Mouse (Mus musculus) MEL (cell line): ENCODE measurements around the gene Vangl1. TPM values are rescaled to one million over a fixed set of nuclear protein-coding genes. Genes with fewer than 3 reads are reported as not detected.

Source experiments
- DNase-seq: peaks from one replicate; pipeline ENCODE4 v3.0.0; 2011; ENCODE audit warnings: low read depth, low spot score
- H3K27ac ChIP-seq: 2 replicates; pipeline ENCODE4 v1.5.1; 2012; ENCODE audit warnings: low read depth, mild to moderate bottlenecking, control low read depth, low read length, moderate library complexity; ENCODE audit not compliant: control insufficient read depth
- H3K27me3 ChIP-seq, 2 experiments: fragments of 150-350 bp in 1 of 2; sonication (generic) in 1 of 2; 2 replicates each; pipeline ENCODE4 v1.6.1; 2012; ENCODE audit warnings: low read length in 2 of 2, mild to moderate bottlenecking in 2 of 2, improper control_type of control experiment in 1 of 2, moderate library complexity in 1 of 2; ENCODE audit not compliant: insufficient read depth in 2 of 2, control insufficient read depth in 1 of 2
- H3K36me3 ChIP-seq, 2 experiments: 2 replicates each; pipeline ENCODE4 v1.6.1; 2012 to 2014; ENCODE audit warnings: low read length in 2 of 2, improper control_type of control experiment in 1 of 2, inconsistent platforms in 1 of 2, mild to moderate bottlenecking in 1 of 2; ENCODE audit not compliant: insufficient read depth in 2 of 2, control insufficient read depth in 1 of 2
- H3K4me1 ChIP-seq, 2 experiments: fragments of 150-350 bp in 1 of 2; sonication (generic) in 1 of 2; 2 replicates each; pipeline ENCODE4 v1.6.1; 2012; ENCODE audit warnings: low read length in 2 of 2, improper control_type of control experiment in 1 of 2, mild to moderate bottlenecking in 1 of 2; ENCODE audit not compliant: insufficient read depth in 2 of 2, control insufficient read depth in 1 of 2
- H3K4me3 ChIP-seq, 2 experiments: fragments of 150-350 bp in 1 of 2; sonication (generic) in 1 of 2; 2 replicates each; pipeline ENCODE4 v1.5.1; 2012; ENCODE audit warnings: low read depth in 2 of 2, low read length in 2 of 2, mild to moderate bottlenecking in 2 of 2, moderate library complexity in 2 of 2, control low read depth in 1 of 2, improper control_type of control experiment in 1 of 2; ENCODE audit not compliant: control insufficient read depth in 1 of 2, insufficient read depth in 1 of 2
- H3K79me2 ChIP-seq: 2 replicates; pipeline ENCODE4 v1.6.1; 2012; ENCODE audit warnings: mild to moderate bottlenecking, low read length, moderate library complexity; ENCODE audit not compliant: control insufficient read depth, poor library complexity, insufficient read depth
- H3K9ac ChIP-seq: 2 replicates; pipeline ENCODE4 v1.6.1; 2012; ENCODE audit warnings: low read depth, mild to moderate bottlenecking, control low read depth, low read length, moderate library complexity; ENCODE audit not compliant: control insufficient read depth, poor library complexity, severe bottlenecking
- H3K9me3 ChIP-seq: fragments of 150-350 bp; sonication (generic); replicated peaks from 2 replicates; pipeline ENCODE4 v1.6.1; 2012; ENCODE audit warnings: mild to moderate bottlenecking, low read length, improper control_type of control experiment, moderate library complexity; ENCODE audit not compliant: insufficient read depth
- CHD2 ChIP-seq: IDR thresholded peaks from 2 replicates; pipeline ENCODE4 v1.6.1; 2011; ENCODE audit warnings: low read length, improper control_type of control experiment
- CTCF ChIP-seq, 3 experiments: IDR thresholded peaks in 2 of 3; conservative IDR thresholded peaks in 1 of 3; 2 replicates each; pipeline ENCODE4 v1.5.1; 2011 to 2012; ENCODE audit warnings: low read length in 3 of 3, low read depth in 2 of 3, mild to moderate bottlenecking in 2 of 3, improper control_type of control experiment in 1 of 3, inconsistent platforms in 1 of 3, mixed read lengths in 1 of 3, moderate library complexity in 1 of 3; ENCODE audit not compliant: control insufficient read depth in 1 of 3, insufficient read depth in 1 of 3, poor library complexity in 1 of 3, severe bottlenecking in 1 of 3
- E2F4 ChIP-seq: IDR thresholded peaks from 2 replicates; pipeline ENCODE4 v1.6.1; 2011; ENCODE audit warnings: low read depth, low read length, improper control_type of control experiment, borderline replicate concordance
- ELF1 ChIP-seq: IDR thresholded peaks from 2 replicates; pipeline ENCODE4 v1.6.1; 2014; ENCODE audit warnings: low read depth, mild to moderate bottlenecking, inconsistent platforms, low read length, improper control_type of control experiment, moderate library complexity
- EP300 ChIP-seq, 2 experiments: IDR thresholded peaks; 2 replicates each; pipeline ENCODE4 v1.6.1; 2011; ENCODE audit warnings: improper control_type of control experiment in 2 of 2, low read length in 2 of 2, low read depth in 1 of 2, mild to moderate bottlenecking in 1 of 2
- ETS1 ChIP-seq: IDR thresholded peaks from 2 replicates; pipeline ENCODE4 v1.6.1; 2012; ENCODE audit warnings: low read depth, mild to moderate bottlenecking, inconsistent platforms, low read length, improper control_type of control experiment, moderate library complexity
- JUND ChIP-seq: IDR thresholded peaks from 2 replicates; pipeline ENCODE4 v1.6.1; 2011; ENCODE audit warnings: low read depth, mild to moderate bottlenecking, improper control_type of control experiment, low read length
- MAZ ChIP-seq: IDR thresholded peaks from 2 replicates; pipeline ENCODE4 v1.6.1; 2012; ENCODE audit warnings: low read depth, mild to moderate bottlenecking, inconsistent platforms, low read length, improper control_type of control experiment
- MEF2A ChIP-seq: IDR thresholded peaks from 2 replicates; pipeline ENCODE4 v1.6.1; 2014; ENCODE audit warnings: low read depth, mild to moderate bottlenecking, inconsistent platforms, low read length, improper control_type of control experiment; ENCODE audit not compliant: poor library complexity, insufficient replicate concordance, severe bottlenecking; ENCODE audit errors: extremely low read depth
- MXI1 ChIP-seq: IDR thresholded peaks from 2 replicates; pipeline ENCODE4 v1.6.1; 2011; ENCODE audit warnings: mild to moderate bottlenecking, low read depth, low read length, improper control_type of control experiment
- MYC ChIP-seq: IDR thresholded peaks from 2 replicates; pipeline ENCODE4 v1.6.1; 2011; ENCODE audit warnings: low read depth, mild to moderate bottlenecking, low read length, improper control_type of control experiment, moderate library complexity
- NRF1 ChIP-seq: IDR thresholded peaks from 2 replicates; pipeline ENCODE4 v1.6.1; 2014; ENCODE audit warnings: low read depth, mild to moderate bottlenecking, inconsistent platforms, low read length, improper control_type of control experiment, moderate library complexity; ENCODE audit not compliant: poor library complexity, insufficient read depth, severe bottlenecking
- POLR2A ChIP-seq, 2 experiments: IDR thresholded peaks; 2 replicates each; pipeline ENCODE4 v1.6.1; 2011 to 2012; ENCODE audit warnings: low read length in 2 of 2, mild to moderate bottlenecking in 2 of 2, control low read depth in 1 of 2, improper control_type of control experiment in 1 of 2, low read depth in 1 of 2, moderate library complexity in 1 of 2; ENCODE audit not compliant: control insufficient read depth in 1 of 2, insufficient read depth in 1 of 2, poor library complexity in 1 of 2
- POLR2AphosphoS5 ChIP-seq: IDR thresholded peaks from 2 replicates; pipeline ENCODE4 v1.6.1; 2012; ENCODE audit warnings: low read depth, borderline replicate concordance, mild to moderate bottlenecking, inconsistent platforms, low read length, moderate library complexity, mixed read lengths
- RAD21 ChIP-seq: IDR thresholded peaks from 2 replicates; pipeline ENCODE4 v1.6.1; 2011; ENCODE audit warnings: mild to moderate bottlenecking, low read depth, low read length, improper control_type of control experiment
- SMC3 ChIP-seq: IDR thresholded peaks from 2 replicates; pipeline ENCODE4 v1.6.1; 2011; ENCODE audit warnings: low read depth, low read length, improper control_type of control experiment
- TAL1 ChIP-seq: IDR thresholded peaks from 2 replicates; pipeline ENCODE4 v1.6.1; 2012; ENCODE audit warnings: mild to moderate bottlenecking, inconsistent platforms, low read length, moderate library complexity, mixed read lengths
- TCF12 ChIP-seq: IDR thresholded peaks from 2 replicates; pipeline ENCODE4 v1.6.1; 2014; ENCODE audit warnings: low read depth, mild to moderate bottlenecking, inconsistent platforms, low read length, improper control_type of control experiment, moderate library complexity
- ZNF384 ChIP-seq: IDR thresholded peaks from 2 replicates; pipeline ENCODE4 v1.6.1; 2012; ENCODE audit warnings: low read depth, mild to moderate bottlenecking, inconsistent platforms, low read length, improper control_type of control experiment
- polyA plus RNA-seq, 2 experiments: library from polyadenylated mRNA; stranded (reverse) in 1 of 2; unstranded in 1 of 2; fragments of >175 nt in 1 of 2; fragments of >200 nt in 1 of 2; gene quantifications; 2 replicates each; pipeline versions ENCODE4 v1.2.1 to v1.2.4; 2012; ENCODE audit warnings: low replicate concordance in 2 of 2, low read depth in 1 of 2; ENCODE audit not compliant: insufficient read length in 2 of 2, insufficient read depth in 1 of 2, missing spikeins in 1 of 2
- total RNA-seq: library from RNA; depleted of rRNA; stranded (reverse); fragments of 300-350 nt; gene quantifications from 2 replicates; pipeline ENCODE4 v1.2.3, GENCODE M21; 2012

The Vangl1 gene
- total and polyA plus RNA-seq, 3 experiments, result 6.5 to 15.1 TPM; not detected in 1

DNA sequence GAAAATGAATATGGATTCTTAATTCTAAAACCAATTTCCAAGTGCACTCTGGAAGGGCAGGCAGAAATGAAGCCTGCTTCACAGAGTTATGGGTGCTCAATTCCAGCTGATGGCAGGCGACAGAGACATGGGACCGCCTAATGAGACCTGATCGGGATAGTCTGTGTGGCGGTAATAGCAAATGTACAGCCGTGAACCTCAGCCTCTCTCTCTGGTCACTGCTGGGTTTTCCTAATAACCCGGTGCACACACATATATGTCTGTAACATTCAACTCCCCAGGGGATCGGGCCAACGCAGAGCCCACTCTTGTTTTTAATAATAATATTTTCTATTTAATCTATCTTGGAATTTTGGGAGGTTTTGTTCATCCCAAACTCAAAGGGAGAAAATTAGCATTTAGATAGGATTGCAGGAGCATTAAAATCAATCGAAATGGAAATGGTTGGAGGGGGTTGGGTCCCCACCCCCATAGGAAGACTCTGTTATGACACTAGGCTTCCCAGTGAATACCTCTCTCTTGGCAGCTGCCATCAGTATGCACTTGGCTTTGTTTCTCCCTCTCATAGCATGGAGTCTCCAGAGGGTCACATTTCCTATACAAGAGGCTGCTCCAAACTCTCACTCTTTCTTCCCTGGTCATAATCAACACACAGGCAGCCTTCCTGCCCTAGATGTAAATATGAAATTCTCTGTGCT lies 72.7 kb downstream of the Vangl1 start:
- H3K9ac ChIP-seq, result no peak overlapping the region
- no peaks in the 10 kb centered on the region for H3K4me1 ChIP-seq
- H3K36me3 ChIP-seq, result no peaks in the 10 kb centered on the region
- no peak for TF ChIP-seq NRF1
- no peak for TF ChIP-seq TCF12
- no peak for TF ChIP-seq CTCF (IDR thresholded peaks at IDR 0.05 in 2 of 3, conservative IDR thresholded peaks at IDR 0.05 in 1 of 3; ENCODE audit: control insufficient read depth in 1 of 3, insufficient read depth in 1 of 3, low read depth in 2 of 3, low read length in 3 of 3, poor library complexity in 1 of 3, severe bottlenecking in 1 of 3)
- TF ChIP-seq EP300 (IDR thresholded peaks at IDR 0.05; ENCODE audit: low read depth in 1 of 2, low read length in 2 of 2), result no peak
- TF ChIP-seq E2F4, result no peak
- TF ChIP-seq POLR2A (IDR thresholded peaks at IDR 0.05; ENCODE audit: control insufficient read depth in 1 of 2, insufficient read depth in 1 of 2, low read depth in 1 of 2, low read length in 2 of 2, poor library complexity in 1 of 2), result no peak
- TF ChIP-seq MYC, result no peak
- no peak for TF ChIP-seq MXI1
- no peak for TF ChIP-seq SMC3
- TF ChIP-seq MAZ, result no peak
- TF ChIP-seq POLR2AphosphoS5, result no peak
- no peak for TF ChIP-seq TAL1
- H3K79me2 ChIP-seq, result no peaks in the 10 kb centered on the region
- no peak for DNase-seq
- H3K4me3 ChIP-seq, result no peak overlapping the region
- H3K9me3 ChIP-seq, result no peaks in the 10 kb centered on the region
- no peak overlapping the region for H3K27ac ChIP-seq
- H3K27me3 ChIP-seq, result no peaks in the 10 kb centered on the region

DNA sequence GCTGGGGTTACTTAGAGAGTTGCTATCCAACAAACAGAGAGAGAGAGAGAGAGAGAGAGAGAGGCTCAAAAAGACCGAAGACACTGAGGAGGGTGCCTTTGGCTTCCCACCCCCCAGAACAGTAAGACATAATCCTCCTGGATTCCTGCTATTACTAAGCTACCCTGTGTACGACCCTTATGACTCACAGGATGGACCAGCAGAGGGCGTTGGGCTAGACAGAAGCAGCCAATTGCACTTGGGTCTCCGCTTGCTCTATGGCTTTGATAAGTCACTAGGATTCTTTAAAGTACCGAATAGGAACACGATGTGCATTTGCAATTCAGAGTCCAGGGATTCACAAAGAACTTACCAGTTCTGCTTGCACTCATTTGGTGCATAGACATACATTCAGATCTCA lies 74.0 kb downstream of the Vangl1 start:
- no peaks in the 10 kb centered on the region for H3K9me3 ChIP-seq
- no peaks in the 10 kb centered on the region for H3K27me3 ChIP-seq
- H3K27ac ChIP-seq, result no peak overlapping the region
- no peaks in the 10 kb centered on the region for H3K36me3 ChIP-seq
- H3K9ac ChIP-seq, result no peak overlapping the region
- H3K4me1 ChIP-seq, result no peaks in the 10 kb centered on the region
- H3K4me3 ChIP-seq, result no peak overlapping the region
- no peaks in the 10 kb centered on the region for H3K79me2 ChIP-seq
- TF ChIP-seq ETS1 (no peak), ZNF384 (no peak), RAD21 (no peak), TCF12 (no peak), MEF2A (no peak), ELF1 (no peak), MYC (no peak), CHD2 (no peak), NRF1 (no peak), JUND (no peak)
- DNase-seq, result no peak
